9 mouse cellular contexts compared by ENCODE assay signal in genomic region chrX:93297001-93297441, GRCm38 (mm10). TPM values are rescaled to one million over a fixed set of nuclear protein-coding genes. Genes with fewer than 3 reads are reported as not detected.
DNase-seq lines count a peak whose midpoint lies in the region; ATAC-seq and TF ChIP-seq lines count a peak whose summit lies in the region.
"Had no signal": no experiment of that assay in that cellular context is flagged by ENCODE, and none has a peak within 500 bp of the region (broad histone marks: within the 10 kb centered on the region; RNA-seq: fewer than 3 reads in every experiment).

No protein-coding gene starts in this region.

- no peak overlapping the region for H3K27ac ChIP-seq in gastrocnemius, adult 2 months
- H3K27ac ChIP-seq in forebrain, postnatal 0 days (ENCODE audit: low read depth, low read length), result peak overlapping the region; percentile 72
- H3K27ac ChIP-seq in liver, embryonic 16.5 days (ENCODE audit: low read length), result no peak overlapping the region

- peak overlapping the region; percentile 57 for H3K4me3 ChIP-seq in gastrocnemius, adult 2 months
- peak overlapping the region; percentile 7; the same call in 1 of the 2 replicates for H3K4me3 ChIP-seq in forebrain, postnatal 0 days (ENCODE audit: low read depth, low read length)
- H3K4me3 ChIP-seq in liver, embryonic 16.5 days (ENCODE audit: low read depth, low read length), result peak overlapping the region; percentile 13; the same call in 1 of the 2 replicates

- H3K4me1 ChIP-seq in forebrain, postnatal 0 days (ENCODE audit: insufficient read depth), result no peaks in the 10 kb centered on the region
- H3K4me1 ChIP-seq in liver, embryonic 16.5 days (ENCODE audit: control insufficient read depth, low read depth, low read length), result no peaks in the 10 kb centered on the region

- DNase-seq in gastrocnemius, adult 2 months, result no peak
- no peak for DNase-seq in gastrocnemius, adult 18-20 months (ENCODE audit: low spot score)
- peak; percentile 35 for DNase-seq in forebrain, postnatal 0 days
- no peak for DNase-seq in spleen, postnatal 4 days (ENCODE audit: low spot score in 2 of 2)
- DNase-seq in right cerebral cortex, adult 18-20 months, result no peak
- no peak for DNase-seq in left cerebral cortex, adult 18-20 months (ENCODE audit: low spot score in 2 of 2)

- WGBS in forebrain, postnatal 0 days, result 17% methylated on average over 40 of the region's 40 CpGs
- 23% methylated on average over 40 of the region's 40 CpGs for WGBS in liver, embryonic 16.5 days (ENCODE audit: insufficient replicate concordance)

- peak overlapping the region; percentile 47 for H3K4me2 ChIP-seq in forebrain, postnatal 0 days (ENCODE audit: low read depth)
- H3K4me2 ChIP-seq in liver, embryonic 16.5 days (ENCODE audit: low read depth, low read length), result peak overlapping the region; percentile 24

- no peaks in the 10 kb centered on the region for H3K36me3 ChIP-seq in forebrain, postnatal 0 days (ENCODE audit: insufficient read depth)
- no peaks in the 10 kb centered on the region for H3K36me3 ChIP-seq in liver, embryonic 16.5 days (ENCODE audit: control insufficient read depth, insufficient read depth)

- no peaks in the 10 kb centered on the region for H3K27me3 ChIP-seq in forebrain, postnatal 0 days (ENCODE audit: insufficient read depth, low read length)
- peaks cover 89% of the 10 kb centered on the region for H3K27me3 ChIP-seq in liver, embryonic 16.5 days (ENCODE audit: control insufficient read depth, insufficient read depth, low read depth, low read length)

- no peaks in the 10 kb centered on the region for H3K9me3 ChIP-seq in forebrain, postnatal 0 days (ENCODE audit: low read length)
- no peaks in the 10 kb centered on the region for H3K9me3 ChIP-seq in liver, embryonic 16.5 days (replicated peaks; ENCODE audit: control insufficient read depth, low read length)

- intact Hi-C loops in gastrocnemius, adult 2 months (cut with DNase I), result no loop called here

- peak; percentile 38 for ATAC-seq in CD4-positive, CD25-positive, alpha-beta regulatory T cell, adult 4 months
- peak; percentile 7 for ATAC-seq in forebrain, postnatal 0 days
- no peak for ATAC-seq in liver, embryonic 16.5 days (ENCODE audit: low read depth)

- H3K9ac ChIP-seq in forebrain, postnatal 0 days, result peak overlapping the region; percentile 22; the same call in 1 of the 2 replicates
- H3K9ac ChIP-seq in liver, embryonic 16.5 days (ENCODE audit: low read depth, low read length), result no peak overlapping the region

- no peak for TF ChIP-seq CTCF in gastrocnemius, adult 2 months (IDR thresholded peaks at IDR 0.05)
- TF ChIP-seq CTCF in forebrain, postnatal 0 days (IDR thresholded peaks at IDR 0.05; ENCODE audit: low read depth), result no peak

RNA-seq across cellular contexts. Expression of gene Arx, which starts 10.8 kb away (rescaled TPM):
- total RNA-seq in gastrocnemius, adult 2 months (2021), result under 1 TPM; 0.20 to 0.25 TPM
- under 1 TPM; 0.09 to 0.14 TPM for total RNA-seq in gastrocnemius, adult 18-20 months (2021)
- polyA plus RNA-seq in CD4-positive, CD25-positive, alpha-beta regulatory T cell, adult 4 months (2017; shearing (Covaris generic)), result not detected
- total RNA-seq in forebrain, postnatal 0 days (2014; rRNA removed), result 41.8 and 57.9 TPM in 2 replicates
- 30.2 and 30.6 TPM in 2 replicates for polyA plus RNA-seq in forebrain, postnatal 0 days (2015; fragmentation: Nextera tagmentation; extraction: Ambion mirVana)
- polyA plus RNA-seq in liver, embryonic 16.5 days (2015; fragmentation: Nextera tagmentation; extraction: Ambion mirVana), result not detected in 2 replicates
- 10 to 100 TPM; 21.1 to 22.5 TPM for total RNA-seq in left cerebral cortex, adult 18-20 months (2021)
- total RNA-seq: neutrophil, adult 5-6 weeks had no signal

Comparison
In these comparisons a context has a peak if more than half of its experiments do, and no peak if none do; other contexts are left out.
1. H3K4me3 ChIP-seq: peak in every context shown above with its lines; median percentile 57 in gastrocnemius, adult 2 months; 13 in liver, embryonic 16.5 days; 7 in forebrain, postnatal 0 days.
2. RNA of gene Arx, which starts 10.8 kb away (total RNA-seq): 41.8 to 57.9 TPM in forebrain, postnatal 0 days and 21.1 to 22.5 TPM in left cerebral cortex, adult 18-20 months; 0.20 to 0.25 TPM in gastrocnemius, adult 2 months and 0.09 to 0.14 TPM in gastrocnemius, adult 18-20 months; every median in the first group is over 10 times any median in the second.